Mouse (Mus musculus) ES-Bruce4 (cell line): Measurements from ENCODE around the gene Derl3. TPM values are rescaled to one million over a fixed set of nuclear protein-coding genes. Genes with fewer than 3 reads are reported as not detected.

Experiments used
- H3K27ac ChIP-seq: 2 replicates; pipeline ENCODE4 v1.5.1; 2012; ENCODE audit warnings: low read length, inconsistent platforms; ENCODE audit not compliant: insufficient read depth
- H3K27me3 ChIP-seq: 2 replicates; pipeline ENCODE4 v1.6.1; 2012; ENCODE audit warnings: mild to moderate bottlenecking, low read length, inconsistent platforms; ENCODE audit not compliant: control insufficient read depth, poor library complexity, insufficient read depth, severe bottlenecking
- H3K36me3 ChIP-seq: 2 replicates; pipeline ENCODE4 v1.6.1; 2012; ENCODE audit warnings: inconsistent platforms, mild to moderate bottlenecking, low read length, moderate library complexity; ENCODE audit not compliant: control insufficient read depth, poor library complexity, insufficient read depth, severe bottlenecking
- H3K4me1 ChIP-seq: one replicate; pipeline ENCODE4 v1.8.1; 2011; ENCODE audit warnings: low read length; ENCODE audit not compliant: control insufficient read depth, insufficient read depth
- H3K4me3 ChIP-seq: 2 replicates; pipeline ENCODE4 v1.5.1; 2011; ENCODE audit warnings: low read depth, mild to moderate bottlenecking, low read length
- H3K9ac ChIP-seq: 2 replicates; pipeline ENCODE4 v1.6.1; 2012; ENCODE audit warnings: low read depth, mild to moderate bottlenecking, inconsistent platforms; ENCODE audit not compliant: poor library complexity, severe bottlenecking
- H3K9me3 ChIP-seq: replicated peaks from 2 replicates; pipeline ENCODE4 v1.6.1; 2012; ENCODE audit warnings: mild to moderate bottlenecking, low read length, inconsistent platforms; ENCODE audit not compliant: control insufficient read depth, poor library complexity, insufficient read depth, severe bottlenecking
- CTCF ChIP-seq: IDR thresholded peaks from one replicate; pipeline ENCODE4 v1.8.1; 2011; ENCODE audit warnings: low read depth, low read length
- EP300 ChIP-seq: IDR thresholded peaks from 2 replicates; pipeline ENCODE4 v1.6.1; 2011; ENCODE audit warnings: low read depth, low read length; ENCODE audit not compliant: insufficient read depth
- POLR2A ChIP-seq: IDR thresholded peaks from one replicate; pipeline ENCODE4 v1.8.1; 2011; ENCODE audit warnings: low read length; ENCODE audit not compliant: insufficient read depth
- polyA plus RNA-seq: library from polyadenylated mRNA; stranded (reverse); fragments of >200 nt; gene quantifications from 2 replicates; pipeline ENCODE4 v1.2.4, GENCODE M21; 2011; ENCODE audit warnings: low read depth; ENCODE audit not compliant: missing spikeins, insufficient read depth, insufficient read length

Derl3 gene
- polyA plus RNA-seq, 1 experiment: 13.8 TPM

DNA sequence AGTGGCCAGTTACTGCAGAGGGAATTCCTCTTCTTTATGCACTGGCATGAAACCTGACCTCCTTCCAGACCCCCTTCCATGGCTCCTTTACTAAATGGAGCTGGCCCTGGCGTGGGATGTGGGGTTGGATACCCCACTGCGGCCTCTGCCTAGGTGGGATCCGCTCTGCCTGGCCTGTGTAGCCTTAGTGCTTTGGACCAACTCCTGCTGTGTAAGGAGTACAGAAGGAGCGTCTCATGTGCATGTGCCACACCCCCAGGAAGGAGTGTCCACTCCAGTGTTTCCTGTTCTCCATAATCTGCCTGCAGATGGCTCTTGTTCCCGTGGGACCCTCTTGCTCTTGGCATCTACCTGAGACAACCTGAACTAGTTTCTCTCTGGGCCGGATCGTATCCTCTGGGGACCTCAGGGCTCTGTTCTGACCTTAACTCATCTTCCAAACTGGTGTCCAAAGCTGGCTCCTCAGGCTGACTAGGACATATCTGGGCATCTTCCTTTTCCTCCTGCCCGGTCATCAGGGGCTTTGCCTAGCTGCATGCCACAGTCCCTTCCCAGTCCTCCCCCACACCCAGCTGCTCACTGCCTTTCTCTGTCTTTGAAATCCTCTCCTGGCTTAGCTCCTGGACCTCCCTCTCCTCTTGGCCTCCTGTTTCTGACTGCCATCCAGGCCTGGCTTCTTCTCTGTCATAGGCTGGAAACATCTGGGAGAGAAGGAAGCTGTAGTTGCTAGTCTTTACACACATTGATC lies 3.6 kb upstream of the Derl3 start:
- H3K9me3 ChIP-seq: no peaks in the 10 kb centered on the region
- H3K9ac ChIP-seq: no peak overlapping the region
- no peak overlapping the region for H3K27ac ChIP-seq
- no peak for TF ChIP-seq CTCF
- no peak for TF ChIP-seq POLR2A
- TF ChIP-seq EP300: no peak
- H3K27me3 ChIP-seq: no peaks in the 10 kb centered on the region
- H3K4me1 ChIP-seq: no peaks in the 10 kb centered on the region
- no peak overlapping the region for H3K4me3 ChIP-seq
- no peaks in the 10 kb centered on the region for H3K36me3 ChIP-seq

DNA sequence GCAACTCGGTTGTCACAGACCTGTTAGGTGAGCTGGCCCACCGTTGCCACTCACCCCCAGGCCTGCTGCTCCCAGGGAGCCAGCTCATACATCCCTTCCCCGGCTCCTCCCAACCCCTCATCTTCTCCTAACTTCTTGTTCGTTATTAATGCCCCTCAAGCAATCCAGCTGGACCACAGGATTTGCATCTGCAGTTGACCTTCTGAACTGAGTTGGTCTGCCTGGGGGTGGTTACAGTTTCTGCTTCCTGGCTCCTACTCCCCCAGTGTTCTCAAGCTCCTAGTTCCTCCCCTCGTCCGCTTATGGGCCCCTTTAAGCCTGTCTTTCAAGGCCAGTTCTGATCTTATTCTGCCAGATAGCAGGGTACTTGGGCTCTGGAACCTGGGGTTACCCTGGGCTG lies 1.4 kb downstream of the Derl3 start:
- TF ChIP-seq EP300 (no peak), CTCF (no peak), POLR2A (no peak)
- Histone ChIP-seq H3K36me3 (peaks cover 11% of the 10 kb centered on the region; the same call in 1 of the 2 replicates), H3K27me3 (no peaks in the 10 kb centered on the region), H3K9me3 (no peaks in the 10 kb centered on the region), H3K4me1 (no peaks in the 10 kb centered on the region), H3K4me3 (no peak overlapping the region), H3K9ac (no peak overlapping the region), H3K27ac (no peak overlapping the region)

DNA sequence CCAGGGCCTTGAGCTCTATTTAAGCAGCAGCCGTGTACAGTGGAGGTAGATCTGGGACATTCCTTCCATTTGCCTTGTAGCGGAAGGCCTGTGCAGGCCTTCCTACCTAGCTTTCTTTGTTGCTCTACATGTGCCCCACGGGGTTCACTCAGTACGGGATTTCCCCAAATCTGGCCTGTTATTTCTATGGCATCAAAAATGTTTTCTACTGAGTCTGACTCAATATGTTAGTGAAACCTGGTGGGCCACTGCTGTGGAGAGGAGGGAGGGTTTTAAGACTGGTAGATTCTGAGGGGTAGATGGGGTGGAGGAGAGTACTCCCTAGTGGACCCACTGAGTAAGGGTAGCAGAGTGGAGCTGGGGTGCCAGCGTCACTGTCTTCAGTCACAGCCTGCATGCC lies 2.5 kb downstream of the Derl3 start:
- TF ChIP-seq EP300: no peak
- TF ChIP-seq CTCF: no peak
- TF ChIP-seq POLR2A: no peak
- Histone ChIP-seq H3K27me3 (no peaks in the 10 kb centered on the region), H3K36me3 (peaks cover 13% of the 10 kb centered on the region; the same call in 1 of the 2 replicates), H3K9ac (no peak overlapping the region), H3K27ac (no peak overlapping the region), H3K4me1 (no peaks in the 10 kb centered on the region), H3K4me3 (no peak overlapping the region), H3K9me3 (no peaks in the 10 kb centered on the region)

DNA sequence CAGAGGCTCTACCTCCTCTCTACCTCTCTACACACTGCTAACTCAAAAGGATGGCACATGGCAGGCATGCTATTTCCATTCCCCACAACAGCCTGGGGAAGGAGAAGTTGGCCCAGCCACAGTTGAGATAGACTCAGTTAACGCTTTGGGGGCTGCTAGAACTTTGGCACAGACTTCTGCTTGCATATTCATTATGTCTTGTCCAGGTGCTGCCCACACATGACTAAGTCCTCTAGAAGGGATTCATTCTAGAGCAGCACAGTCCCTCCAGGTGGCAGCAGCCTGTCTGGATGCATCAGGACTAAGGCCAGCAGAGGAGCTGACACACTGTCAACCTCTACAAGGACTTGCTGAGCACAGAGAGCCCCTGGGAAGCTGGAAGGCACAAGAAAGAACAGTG lies 3.0 kb downstream of the Derl3 start:
- no peak for TF ChIP-seq CTCF
- no peak for TF ChIP-seq EP300
- TF ChIP-seq POLR2A: no peak
- no peak overlapping the region for H3K4me3 ChIP-seq
- H3K27ac ChIP-seq: no peak overlapping the region
- peaks cover 13% of the 10 kb centered on the region; the same call in 1 of the 2 replicates for H3K36me3 ChIP-seq
- no peaks in the 10 kb centered on the region for H3K9me3 ChIP-seq
- H3K4me1 ChIP-seq: no peaks in the 10 kb centered on the region
- no peak overlapping the region for H3K9ac ChIP-seq
- H3K27me3 ChIP-seq: no peaks in the 10 kb centered on the region

DNA sequence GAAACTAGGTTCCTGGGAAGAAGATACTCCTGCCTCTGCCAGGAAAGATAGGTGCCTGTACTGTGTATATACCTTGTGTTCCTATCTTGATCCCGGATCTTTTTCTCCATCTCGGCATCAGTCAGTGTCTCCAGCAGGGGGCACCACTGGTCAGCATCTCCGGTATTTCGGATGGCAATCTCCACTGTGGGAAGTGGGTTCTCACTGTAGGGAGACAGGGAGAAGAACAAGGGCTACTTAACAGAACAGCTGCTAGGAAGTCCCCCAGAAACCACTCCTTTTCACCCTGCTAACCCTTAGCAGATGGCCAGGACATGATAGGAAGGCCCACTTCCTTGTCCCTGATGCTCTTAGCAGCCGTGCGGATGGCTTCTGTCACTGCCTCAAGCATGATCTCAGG lies 4.2 kb downstream of the Derl3 start:
- H3K9ac ChIP-seq: no peak overlapping the region
- no peaks in the 10 kb centered on the region for H3K27me3 ChIP-seq
- peaks cover 14% of the 10 kb centered on the region; the same call in 1 of the 2 replicates for H3K36me3 ChIP-seq
- H3K27ac ChIP-seq: no peak overlapping the region
- H3K9me3 ChIP-seq: no peaks in the 10 kb centered on the region
- H3K4me1 ChIP-seq: no peaks in the 10 kb centered on the region
- TF ChIP-seq EP300: no peak
- TF ChIP-seq CTCF: peak; percentile 80
- H3K4me3 ChIP-seq: no peak overlapping the region

DNA sequence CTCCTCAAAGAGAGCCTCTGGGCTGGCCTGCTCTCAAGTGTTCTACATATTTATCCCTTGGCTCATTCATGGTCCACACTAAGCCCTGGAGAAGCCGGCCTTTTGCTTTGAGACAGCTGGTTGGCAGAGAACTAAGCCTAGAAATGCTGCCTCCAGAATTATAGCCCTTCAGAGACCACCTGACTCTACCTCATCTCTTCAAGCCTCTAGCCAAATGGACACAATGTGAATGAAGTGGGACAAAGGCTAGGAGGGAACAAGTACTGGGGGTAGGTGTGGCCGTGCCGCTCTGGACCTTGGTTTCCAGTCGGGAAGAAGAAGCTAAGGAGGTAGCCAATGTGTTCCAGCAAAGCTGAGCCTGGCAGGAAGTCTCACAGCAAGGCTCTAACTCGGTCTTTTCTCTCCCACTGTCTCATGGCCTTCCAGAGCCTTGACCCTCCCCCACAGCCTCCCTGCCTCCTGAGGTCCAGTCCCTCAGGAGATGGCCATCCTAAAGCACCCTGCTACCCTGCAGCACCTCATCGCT lies 4.9 kb downstream of the Derl3 start:
- no peaks in the 10 kb centered on the region for H3K4me1 ChIP-seq
- no peak for TF ChIP-seq POLR2A
- TF ChIP-seq EP300: no peak
- no peak for TF ChIP-seq CTCF
- H3K36me3 ChIP-seq: peaks cover 21% of the 10 kb centered on the region
- no peak overlapping the region for H3K27ac ChIP-seq
- H3K4me3 ChIP-seq: no peak overlapping the region
- no peaks in the 10 kb centered on the region for H3K27me3 ChIP-seq
- no peaks in the 10 kb centered on the region for H3K9me3 ChIP-seq
- no peak overlapping the region for H3K9ac ChIP-seq
